In the genomic region with DNA sequence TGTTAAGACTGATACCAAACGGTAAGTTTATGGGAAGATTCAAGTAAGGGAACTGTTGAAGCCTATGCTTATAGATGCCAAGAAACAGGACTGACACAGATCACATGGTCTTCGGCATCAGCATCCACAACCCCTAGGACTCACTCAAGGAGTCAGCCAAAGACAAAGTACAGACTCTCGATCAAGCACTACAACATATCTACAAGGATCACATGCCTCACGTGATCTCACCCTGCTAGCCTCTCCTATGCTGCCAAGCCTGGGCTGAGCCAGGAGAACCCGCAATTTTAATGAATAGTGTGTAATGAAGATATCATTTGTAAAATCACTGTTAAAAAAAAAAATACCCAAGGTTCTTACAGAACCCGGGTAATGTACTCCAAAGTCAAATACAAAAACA, we compare ENCODE assay signal across 11 mouse cellular contexts. TPM values are rescaled to one million over a fixed set of nuclear protein-coding genes. Genes with fewer than 3 reads are reported as not detected.
DNase-seq lines count a peak whose midpoint lies in the region; ATAC-seq and TF ChIP-seq lines count a peak whose summit lies in the region.
"Had no signal": no experiment of that assay in that cellular context is flagged by ENCODE, and none has a peak within 500 bp of the region (broad histone marks: within the 10 kb centered on the region; RNA-seq: fewer than 3 reads in every experiment).

No protein-coding gene starts in this region.

- H3K36me3 ChIP-seq in kidney, embryonic 15.5 days = 0 out of 2 replicates have a peak, but pooled peaks cover 4% of the 10 kb centered on the region
- H3K36me3 ChIP-seq in embryonic facial prominence, embryonic 15.5 days = no peaks in the 10 kb centered on the region
- H3K36me3 ChIP-seq in kidney, postnatal 0 days (ENCODE audit: insufficient read depth, low read length) = no peaks in the 10 kb centered on the region
- no peaks in the 10 kb centered on the region for H3K36me3 ChIP-seq in midbrain, embryonic 16.5 days (ENCODE audit: control insufficient read depth, insufficient read depth, low read length)

- 0 out of 2 replicates have a peak overlapping the region, but pooled peaks have one; percentile 66 for H3K4me3 ChIP-seq in kidney, embryonic 15.5 days (replicated peaks)
- H3K4me3 ChIP-seq in embryonic facial prominence, embryonic 15.5 days (replicated peaks) = peak overlapping the region; percentile 72; the same call in 1 of the 2 replicates
- no peak overlapping the region for H3K4me3 ChIP-seq in kidney, postnatal 0 days (replicated peaks; ENCODE audit: low read depth, low read length)
- H3K4me3 ChIP-seq in midbrain, embryonic 16.5 days (ENCODE audit: low read depth, low read length) = no peak overlapping the region

- no peaks in the 10 kb centered on the region for H3K27me3 ChIP-seq in kidney, embryonic 15.5 days
- H3K27me3 ChIP-seq in embryonic facial prominence, embryonic 15.5 days = no peaks in the 10 kb centered on the region
- no peaks in the 10 kb centered on the region for H3K27me3 ChIP-seq in kidney, postnatal 0 days (ENCODE audit: insufficient read depth, low read length)
- H3K27me3 ChIP-seq in midbrain, embryonic 16.5 days (ENCODE audit: control insufficient read depth, insufficient read depth, low read depth, low read length) = no peaks in the 10 kb centered on the region

- peak overlapping the region; percentile 81; the same call in 1 of the 2 replicates for H3K4me2 ChIP-seq in kidney, embryonic 15.5 days
- H3K4me2 ChIP-seq in embryonic facial prominence, embryonic 15.5 days (replicated peaks) = no peak overlapping the region
- peak overlapping the region; percentile 90; the same call in 1 of the 2 replicates for H3K4me2 ChIP-seq in kidney, postnatal 0 days (ENCODE audit: low read length)
- H3K4me2 ChIP-seq in midbrain, embryonic 16.5 days (ENCODE audit: low read length) = peak overlapping the region; percentile 76

- H3K27ac ChIP-seq in kidney, embryonic 15.5 days = no peak overlapping the region
- no peak overlapping the region for H3K27ac ChIP-seq in embryonic facial prominence, embryonic 15.5 days (replicated peaks)
- no peak overlapping the region for H3K27ac ChIP-seq in kidney, postnatal 0 days
- H3K27ac ChIP-seq in midbrain, embryonic 16.5 days (ENCODE audit: low read length) = no peak overlapping the region

- 81% methylated on average over 6 of the region's 6 CpGs for WGBS in kidney, embryonic 15.5 days
- 86% methylated on average over 6 of the region's 6 CpGs for WGBS in embryonic facial prominence, embryonic 15.5 days
- WGBS in kidney, postnatal 0 days = 78% methylated on average over 6 of the region's 6 CpGs
- WGBS in midbrain, embryonic 16.5 days = 80% methylated on average over 6 of the region's 6 CpGs

- no peak for ATAC-seq in kidney, embryonic 15.5 days (replicated peaks; ENCODE audit: low FRiP score)
- ATAC-seq in embryonic facial prominence, embryonic 15.5 days (ENCODE audit: insufficient number of reproducible peaks, low FRiP score, low TSS enrichment, low read depth) = no peak
- ATAC-seq in kidney, postnatal 0 days (replicated peaks; ENCODE audit: low FRiP score, low read depth) = no peak
- no peak for ATAC-seq in midbrain, embryonic 16.5 days

- no peak for TF ChIP-seq CTCF in kidney, postnatal 0 days (IDR thresholded peaks at IDR 0.05; ENCODE audit: low read depth)

- H3K4me1 ChIP-seq in kidney, embryonic 15.5 days = peaks cover 21% of the 10 kb centered on the region
- H3K4me1 ChIP-seq in embryonic facial prominence, embryonic 15.5 days = peaks cover 13% of the 10 kb centered on the region; the same call in 1 of the 2 replicates
- H3K4me1 ChIP-seq in kidney, postnatal 0 days (replicated peaks; ENCODE audit: insufficient read depth, low read length) = peaks cover 7% of the 10 kb centered on the region
- H3K4me1 ChIP-seq in midbrain, embryonic 16.5 days (ENCODE audit: control insufficient read depth, insufficient read depth, low read length) = peaks cover 23% of the 10 kb centered on the region

- H3K9ac ChIP-seq in kidney, embryonic 15.5 days = no peak overlapping the region
- no peak overlapping the region for H3K9ac ChIP-seq in embryonic facial prominence, embryonic 15.5 days
- H3K9ac ChIP-seq in kidney, postnatal 0 days (ENCODE audit: low read depth, low read length) = no peak overlapping the region
- H3K9ac ChIP-seq in midbrain, embryonic 16.5 days (ENCODE audit: low read depth, low read length) = 0 out of 2 replicates have a peak overlapping the region, but pooled peaks have one; percentile 20

- no peaks in the 10 kb centered on the region for H3K9me3 ChIP-seq in kidney, embryonic 15.5 days (replicated peaks)
- H3K9me3 ChIP-seq in embryonic facial prominence, embryonic 15.5 days (replicated peaks) = no peaks in the 10 kb centered on the region
- H3K9me3 ChIP-seq in kidney, postnatal 0 days (replicated peaks; ENCODE audit: low read length) = no peaks in the 10 kb centered on the region
- no peaks in the 10 kb centered on the region for H3K9me3 ChIP-seq in midbrain, embryonic 16.5 days (replicated peaks; ENCODE audit: control insufficient read depth, low read length, poor library complexity, severe bottlenecking)

- DNase-seq in kidney, postnatal 10 days = no peak
- no peak for DNase-seq in kidney, postnatal 0 days (ENCODE audit: low spot score)
- no peak for DNase-seq in embryo, embryonic 11 days
- DNase-seq in layer of hippocampus, postnatal 25 days (ENCODE audit: extremely low spot score in 1 of 2, low spot score in 1 of 2) = no peak
- no peak for DNase-seq in cerebellum, adult 8-10 months
- DNase-seq: cerebellum, postnatal 36 days; gastrocnemius, postnatal 14 days; lung, adult 2 months had no signal

RNA-seq across cellular contexts. Expression of a gene that starts 1.7 kb away (rescaled TPM):
- 56.4 and 56.7 TPM in 2 replicates for polyA plus RNA-seq in kidney, embryonic 15.5 days (2015; fragmentation: Nextera tagmentation; extraction: Ambion mirVana)
- polyA plus RNA-seq in embryonic facial prominence, embryonic 15.5 days (2015; fragmentation: Nextera tagmentation; extraction: Ambion mirVana) = 54.3 and 58.1 TPM in 2 replicates
- 39.6 and 40.2 TPM in 2 replicates for polyA plus RNA-seq in kidney, postnatal 0 days (2015; fragmentation: Nextera tagmentation; extraction: Ambion mirVana)
- 90.2 and 92.1 TPM in 2 replicates for polyA plus RNA-seq in midbrain, embryonic 16.5 days (2015; fragmentation: Nextera tagmentation; extraction: Ambion mirVana)
- total RNA-seq in layer of hippocampus, postnatal 25 days (2021) = 10 to 100 TPM; 74.9 to 77.4 TPM

RNA-seq across cellular contexts. Expression of a gene that starts 46.0 kb away (rescaled TPM):
- polyA plus RNA-seq in kidney, embryonic 15.5 days (2015; fragmentation: Nextera tagmentation; extraction: Ambion mirVana) = 3.8 and 5.2 TPM in 2 replicates
- polyA plus RNA-seq in embryonic facial prominence, embryonic 15.5 days (2015; fragmentation: Nextera tagmentation; extraction: Ambion mirVana) = 3.6 TPM in 2 replicates
- polyA plus RNA-seq in kidney, postnatal 0 days (2015; fragmentation: Nextera tagmentation; extraction: Ambion mirVana) = 7.0 and 7.7 TPM in 2 replicates
- polyA plus RNA-seq in midbrain, embryonic 16.5 days (2015; fragmentation: Nextera tagmentation; extraction: Ambion mirVana) = 3.1 and 3.8 TPM in 2 replicates
- total RNA-seq in layer of hippocampus, postnatal 25 days (2021) = 1 to 10 TPM; 6.3 to 6.5 TPM

RNA-seq across cellular contexts. Expression of a gene that starts 55.3 kb away (rescaled TPM):
- 1.2 and 2.4 TPM in 2 replicates for polyA plus RNA-seq in kidney, embryonic 15.5 days (2015; fragmentation: Nextera tagmentation; extraction: Ambion mirVana)
- 1.0 and 2.4 TPM in 2 replicates for polyA plus RNA-seq in embryonic facial prominence, embryonic 15.5 days (2015; fragmentation: Nextera tagmentation; extraction: Ambion mirVana)
- polyA plus RNA-seq in kidney, postnatal 0 days (2015; fragmentation: Nextera tagmentation; extraction: Ambion mirVana) = 0.61 and 0.75 TPM in 2 replicates
- 0.38 and 0.73 TPM in 2 replicates for polyA plus RNA-seq in midbrain, embryonic 16.5 days (2015; fragmentation: Nextera tagmentation; extraction: Ambion mirVana)
- 1 to 10 TPM; 6.7 to 9.6 TPM for total RNA-seq in layer of hippocampus, postnatal 25 days (2021)

Comparison
In these comparisons a context has a peak if more than half of its experiments do, and no peak if none do; other contexts are left out.
1. H3K4me3 ChIP-seq: peak in kidney, embryonic 15.5 days (single experiment) and embryonic facial prominence, embryonic 15.5 days (single experiment); none in kidney, postnatal 0 days (single experiment) and midbrain, embryonic 16.5 days (single experiment).